Mouse (Mus musculus): Measurements from ENCODE around the gene Klf2.

Klf2 gene

DNA sequence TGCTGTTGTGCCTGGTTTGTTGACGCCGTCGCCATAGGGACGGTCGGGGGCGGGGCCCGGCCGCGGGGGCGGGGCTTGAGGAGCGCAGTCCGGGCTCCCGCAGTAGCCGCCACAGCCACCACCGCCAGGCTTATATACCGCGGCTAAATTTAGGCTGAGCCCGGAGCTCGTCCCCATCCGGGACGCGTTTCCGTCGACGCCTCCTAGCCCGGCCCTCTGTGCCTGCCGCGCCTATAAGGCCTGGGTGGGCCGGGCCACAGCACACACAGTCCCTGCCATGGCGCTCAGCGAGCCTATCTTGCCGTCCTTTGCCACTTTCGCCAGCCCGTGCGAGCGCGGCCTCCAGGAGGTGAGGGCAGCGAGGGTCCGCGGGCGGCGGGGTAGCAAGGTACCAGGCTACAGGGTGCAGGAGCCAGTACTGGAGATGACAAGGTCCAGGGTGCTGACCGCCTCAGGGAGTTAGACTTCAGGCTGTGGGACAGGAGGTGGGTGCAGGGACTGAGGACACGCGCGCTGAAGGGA, at the start of gene Klf2:
TSS of gene Klf2 (plus strand) at position 233 of the 522 bp plus-strand sequence.
- DNase-seq (ENCODE audit: low spot score in 2 of 2), result peak; percentile 51 to 85

DNA sequence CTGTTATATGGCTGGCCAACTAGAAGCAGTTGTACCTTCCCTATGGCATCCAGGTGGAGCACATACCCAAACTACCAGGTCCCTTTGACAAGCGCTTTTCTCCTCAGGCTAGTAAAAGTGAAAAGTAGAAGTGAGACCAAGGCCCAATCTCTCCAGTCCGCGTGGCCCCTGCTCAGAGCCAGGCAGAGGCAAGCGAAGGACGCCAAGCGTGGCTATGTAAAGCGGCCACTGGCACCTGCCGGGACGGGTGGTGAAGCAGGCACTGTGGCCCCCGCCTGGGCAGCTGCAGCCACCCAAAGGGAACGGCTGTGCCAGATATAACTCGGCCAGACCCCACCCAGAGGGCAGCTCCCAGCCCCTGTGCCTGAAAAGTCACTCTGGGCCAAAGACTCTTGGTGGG, 48.2 kb upstream of the Klf2 start:
- DNase-seq (ENCODE audit: low spot score in 2 of 2), result no peak

DNA sequence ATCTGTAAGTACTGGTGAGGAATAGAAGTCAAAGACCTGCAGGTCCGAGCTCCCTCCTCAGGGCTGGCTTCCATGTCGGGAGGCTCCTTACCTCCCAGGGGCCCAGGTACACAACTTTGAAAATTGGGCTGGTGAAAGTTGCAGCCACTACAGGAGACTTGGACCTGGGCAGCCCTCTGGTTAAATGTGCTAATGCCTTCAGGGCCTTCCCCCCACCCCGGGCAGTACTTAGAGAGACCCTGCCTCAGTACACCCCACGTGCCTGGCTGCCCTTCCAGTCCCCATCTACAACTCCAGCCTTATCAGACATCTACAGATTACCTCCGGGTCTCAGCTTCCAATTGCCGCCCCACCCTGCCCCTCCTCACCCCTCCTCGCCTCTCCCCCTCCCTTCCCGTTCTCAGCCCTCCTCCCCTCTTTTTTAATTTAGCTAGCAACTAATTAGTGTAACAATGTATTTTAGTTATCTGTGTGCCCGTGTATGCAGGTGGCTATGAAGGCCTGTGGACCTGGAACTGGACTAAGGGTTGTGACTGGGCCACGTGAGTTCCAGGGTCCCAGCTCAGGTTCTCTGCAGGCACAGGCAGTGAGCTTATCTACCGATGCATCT, 47.7 kb upstream of the Klf2 start:
- no peak for DNase-seq (ENCODE audit: low spot score in 2 of 2)

DNA sequence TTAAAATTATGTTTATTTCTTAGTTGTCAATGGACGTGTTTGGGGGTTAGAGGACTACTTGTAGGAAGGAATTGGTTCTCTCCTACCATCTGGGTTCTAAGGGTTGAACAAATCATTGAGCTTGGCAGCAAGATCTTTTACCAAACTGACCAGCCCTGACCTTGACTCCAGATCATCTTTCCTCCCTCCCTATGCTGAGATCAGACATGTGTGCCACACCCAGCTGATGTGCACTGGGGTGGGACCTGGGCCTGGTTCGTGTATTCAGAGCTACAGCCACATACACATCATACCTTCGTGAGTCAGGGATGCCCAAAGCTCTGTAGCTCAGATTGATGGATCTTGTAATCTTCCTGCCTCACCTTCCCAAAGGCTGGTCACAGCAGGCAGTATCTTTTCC, 47.1 kb upstream of the Klf2 start:
- DNase-seq (ENCODE audit: low spot score in 2 of 2), result no peak

DNA sequence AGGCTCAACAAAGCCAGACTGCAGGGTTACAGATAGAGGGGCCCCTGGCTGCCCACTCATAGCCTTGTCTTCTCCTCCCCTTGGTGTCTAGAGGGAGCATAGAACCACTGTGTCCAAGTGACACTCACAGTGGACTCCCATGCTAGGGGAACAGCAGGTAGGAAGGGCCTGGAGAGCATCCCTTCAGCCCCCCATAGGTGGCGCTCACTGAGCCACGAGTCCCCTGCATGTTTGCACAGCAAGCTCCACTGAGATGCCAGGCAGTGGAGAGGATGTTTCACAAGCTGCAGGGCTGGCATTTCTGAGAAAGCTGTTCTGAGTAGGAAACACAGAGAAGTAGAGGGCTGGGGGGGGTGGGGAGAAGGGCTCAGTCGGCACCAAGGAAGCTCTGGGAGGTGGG, 46.5 kb upstream of the Klf2 start:
- DNase-seq (ENCODE audit: low spot score in 2 of 2), result peak in 1 of 2 experiments; percentile 67

DNA sequence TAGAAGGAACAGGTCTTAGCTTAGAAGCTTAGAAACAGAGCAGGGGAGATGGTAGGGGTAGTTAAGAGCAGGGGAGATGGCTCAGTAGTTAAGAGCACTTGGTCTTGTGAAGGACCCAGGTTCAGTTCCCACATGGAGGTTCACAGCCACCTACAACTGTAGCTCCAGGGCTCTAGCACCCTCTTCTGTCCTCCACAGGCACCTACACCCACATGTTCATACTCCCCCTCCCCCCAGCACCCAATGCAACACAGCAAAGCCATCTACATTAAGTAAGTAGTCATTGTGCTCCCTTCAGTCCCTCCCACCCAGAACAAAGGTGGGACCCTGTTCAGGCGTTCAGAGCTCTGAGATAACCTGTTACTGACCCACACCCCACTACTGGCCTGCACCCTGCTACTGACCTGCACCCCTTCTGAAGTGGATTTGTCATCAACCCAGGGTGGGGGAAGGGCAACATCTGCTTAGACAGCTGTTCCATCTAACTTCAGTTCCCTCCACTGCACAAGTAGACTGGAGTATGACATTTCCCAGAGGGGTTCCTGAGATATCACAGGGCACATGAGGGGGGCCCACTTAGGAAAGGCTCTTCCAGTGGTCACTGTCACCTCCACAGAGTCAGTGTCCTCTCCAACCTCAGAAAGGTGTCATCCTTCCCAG, 45.6 kb upstream of the Klf2 start:
- no peak for DNase-seq (ENCODE audit: low spot score in 2 of 2)

DNA sequence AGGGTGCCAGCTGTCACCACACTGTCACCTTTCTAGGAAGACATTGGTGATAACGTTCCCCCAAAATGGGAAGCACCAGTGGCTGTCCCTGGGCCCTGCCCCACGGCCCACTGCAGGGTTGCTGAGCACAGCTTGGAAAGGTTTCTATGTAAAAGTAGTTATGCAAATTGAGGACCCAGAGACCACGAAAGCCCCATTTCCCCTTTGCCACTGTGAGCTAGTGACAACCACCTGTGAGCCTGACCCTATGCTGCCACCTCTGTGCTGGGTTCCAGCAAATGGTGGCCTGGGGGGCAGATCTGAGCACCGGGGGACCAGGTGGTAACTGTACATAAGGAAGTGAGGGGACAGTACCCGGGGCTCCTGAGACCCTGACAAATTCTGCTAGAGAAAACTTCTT, 45.0 kb upstream of the Klf2 start:
- no peak for DNase-seq (ENCODE audit: low spot score in 2 of 2)

DNA sequence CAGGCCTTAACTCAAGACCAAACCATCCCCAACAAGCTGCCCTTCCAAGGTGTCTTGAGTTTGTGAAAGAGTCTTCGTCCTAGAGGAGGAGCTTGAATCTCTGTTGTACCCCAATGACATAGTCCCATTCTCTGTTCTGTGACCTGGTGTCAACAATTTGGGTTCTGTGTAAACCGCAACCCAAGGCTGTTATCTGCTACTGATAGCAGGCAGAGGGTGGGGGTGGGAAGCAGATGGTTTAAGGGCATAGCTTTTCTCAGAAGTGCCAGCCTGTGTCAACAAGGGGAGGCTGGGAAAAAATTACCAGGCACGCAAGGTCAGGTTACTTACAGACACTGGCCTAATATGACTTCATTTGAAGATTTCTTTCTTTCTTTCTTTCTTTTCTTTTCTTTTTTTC, 41.6 kb upstream of the Klf2 start:
- no peak for DNase-seq (ENCODE audit: low spot score in 2 of 2)

DNA sequence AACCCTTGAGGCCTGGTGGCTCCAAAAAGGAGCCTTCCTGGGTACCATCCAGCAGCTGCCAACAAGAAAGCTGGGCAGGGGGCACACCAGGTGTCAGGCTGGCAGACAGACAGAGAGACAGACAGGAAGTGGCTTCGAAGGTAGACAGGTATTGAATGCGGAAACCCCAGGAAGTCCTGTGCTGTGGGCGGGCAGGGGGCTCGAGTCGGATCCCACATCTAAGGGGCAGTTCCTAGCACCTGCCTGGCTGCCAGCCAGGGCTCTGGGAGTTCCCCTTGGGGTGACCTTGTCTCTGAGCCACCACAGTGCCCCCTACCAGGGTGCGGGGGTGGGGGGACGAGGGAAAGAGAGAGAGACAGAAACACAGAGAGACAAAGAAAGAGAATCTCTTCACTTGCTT, 39.7 kb upstream of the Klf2 start:
- no peak for DNase-seq (ENCODE audit: low spot score in 2 of 2)

DNA sequence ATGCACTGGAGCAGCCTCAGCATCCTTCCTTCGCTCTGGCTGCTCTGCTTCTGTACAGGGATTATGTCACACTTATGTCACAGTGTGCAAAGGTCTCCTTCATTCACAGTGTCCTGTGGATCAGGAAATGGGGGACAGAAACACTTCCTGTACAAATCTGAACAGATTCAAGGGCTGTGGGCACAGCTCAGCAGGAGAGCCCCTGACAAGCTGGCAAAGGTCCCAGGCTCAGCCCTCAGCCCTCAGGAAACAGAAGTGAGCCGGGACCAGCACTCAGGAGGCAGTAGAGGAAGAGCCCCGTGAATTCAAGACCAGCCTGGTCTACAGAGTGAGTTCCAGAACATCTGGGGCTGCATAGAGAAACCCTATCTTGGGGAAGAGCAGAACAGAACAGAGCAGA, 37.2 kb upstream of the Klf2 start:
- no peak for DNase-seq (ENCODE audit: low spot score in 2 of 2)

DNA sequence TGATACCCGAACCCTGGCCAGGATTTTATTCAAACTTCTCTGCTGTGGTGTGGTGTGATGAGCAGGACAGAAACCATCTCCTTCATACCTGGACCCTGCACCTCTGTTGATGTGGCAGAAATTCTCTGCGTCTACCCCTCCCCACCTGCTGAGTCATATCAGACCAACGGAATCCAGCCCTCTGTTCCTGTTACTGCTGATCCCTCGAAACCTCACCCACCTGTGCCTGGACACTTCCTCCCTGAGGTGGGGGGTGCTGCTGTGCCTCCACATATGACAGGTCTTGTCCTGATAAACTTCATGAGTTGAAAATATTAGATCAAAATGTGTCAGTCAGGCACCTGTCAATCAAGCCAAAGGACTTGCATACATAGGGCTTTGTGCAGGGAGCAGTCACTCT, 33.5 kb upstream of the Klf2 start:
- no peak for DNase-seq (ENCODE audit: low spot score in 2 of 2)

DNA sequence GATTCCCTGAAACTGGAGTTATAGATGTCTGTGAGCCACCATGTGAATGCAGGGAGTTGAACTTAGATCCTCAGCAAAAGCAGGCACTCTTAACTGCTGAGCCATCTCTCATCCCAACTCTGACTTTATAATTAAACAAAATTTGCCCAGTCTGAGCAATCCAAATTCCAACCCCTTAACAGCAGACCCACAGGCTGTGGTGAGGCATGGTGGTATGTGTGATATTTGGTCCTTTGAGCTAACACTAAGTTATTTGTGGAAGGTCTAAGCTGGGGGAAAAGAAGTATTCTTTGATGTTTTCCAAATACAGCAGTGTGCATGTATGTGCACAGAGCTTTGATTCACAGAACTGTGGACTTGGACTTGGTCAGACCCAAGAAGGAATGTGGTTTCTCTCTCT, 29.8 kb upstream of the Klf2 start:
- no peak for DNase-seq (ENCODE audit: low spot score in 2 of 2)

DNA sequence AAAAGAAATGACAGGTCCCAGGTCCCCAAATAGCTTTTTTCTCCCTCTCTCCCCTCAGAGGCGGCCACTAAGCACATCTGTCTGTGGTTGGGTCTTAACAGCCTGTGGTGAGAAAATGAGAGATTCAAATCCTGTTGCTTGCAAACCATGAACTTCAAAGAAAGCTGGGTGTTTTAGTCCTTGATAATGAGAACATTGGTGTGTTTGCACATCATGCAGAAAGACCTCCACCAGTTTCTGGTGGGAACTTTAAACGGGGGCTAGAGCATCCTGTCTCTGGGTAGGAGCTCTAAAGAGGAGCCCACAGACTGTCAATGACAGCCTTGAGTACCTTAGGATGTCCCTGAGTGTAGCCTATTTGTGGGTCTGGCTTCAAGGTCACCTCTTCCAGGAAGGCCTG, 27.7 kb upstream of the Klf2 start:
- DNase-seq (ENCODE audit: low spot score in 2 of 2), result no peak

DNA sequence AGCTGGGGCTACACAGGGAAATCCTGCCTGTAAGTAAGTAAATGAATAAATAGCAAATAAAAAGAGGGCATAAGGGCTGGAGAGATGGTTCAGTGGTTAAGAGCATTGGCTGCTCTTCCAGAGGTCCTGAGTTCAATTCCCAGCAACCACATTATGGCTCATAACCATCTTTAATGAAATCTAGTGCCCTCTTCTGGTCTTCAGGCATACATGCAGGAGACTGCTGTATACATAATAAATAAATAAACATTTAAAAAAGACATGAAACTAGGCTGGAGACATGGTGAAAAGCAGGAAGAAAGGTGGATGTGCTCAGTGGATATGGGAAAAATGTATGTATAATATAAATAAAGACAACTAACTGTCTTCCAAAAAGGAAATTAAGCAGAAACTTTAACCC, 25.5 kb upstream of the Klf2 start:
- no peak for DNase-seq (ENCODE audit: low spot score in 2 of 2)

DNA sequence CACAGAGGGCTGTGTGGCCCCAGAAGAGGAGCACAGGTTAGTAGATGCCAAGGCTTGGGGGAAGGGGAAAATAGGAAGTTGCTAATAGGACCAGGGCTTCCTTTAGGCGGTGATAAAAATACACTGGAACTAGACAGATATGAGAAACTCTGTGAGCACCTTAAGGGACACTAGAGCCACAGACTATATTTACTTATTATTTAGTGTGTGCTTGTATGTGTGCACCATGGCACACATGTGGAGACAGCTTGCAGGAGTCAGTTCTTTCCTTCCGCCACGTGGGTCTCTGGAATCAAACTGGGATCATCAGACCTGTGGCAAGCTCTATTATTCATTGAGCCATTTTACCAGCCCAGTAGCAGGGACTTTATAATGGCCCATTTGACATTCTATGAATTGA, 23.7 kb upstream of the Klf2 start:
- no peak for DNase-seq (ENCODE audit: low spot score in 2 of 2)

DNA sequence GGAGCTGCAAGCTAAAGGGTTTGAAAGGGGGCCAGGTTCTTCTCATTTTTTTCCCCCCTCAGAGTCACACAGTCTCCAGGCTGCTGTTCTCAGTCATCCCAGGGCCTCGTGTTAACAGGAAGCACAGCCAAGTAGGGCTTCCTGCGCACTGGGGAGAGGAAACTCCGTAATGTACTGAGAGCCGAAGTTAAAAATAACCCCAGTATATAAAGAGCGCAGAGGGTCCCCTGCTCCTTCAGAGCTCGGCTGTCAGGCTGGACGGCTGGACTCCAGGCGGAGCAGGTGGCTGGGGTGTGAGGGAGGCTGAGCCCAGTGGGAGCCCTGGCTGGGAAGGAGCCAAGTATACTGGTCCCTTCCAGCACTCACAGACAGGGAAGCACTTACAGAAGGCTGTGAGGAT, 23.2 kb upstream of the Klf2 start:
- DNase-seq (ENCODE audit: low spot score in 2 of 2), result peak; percentile 37 to 64

DNA sequence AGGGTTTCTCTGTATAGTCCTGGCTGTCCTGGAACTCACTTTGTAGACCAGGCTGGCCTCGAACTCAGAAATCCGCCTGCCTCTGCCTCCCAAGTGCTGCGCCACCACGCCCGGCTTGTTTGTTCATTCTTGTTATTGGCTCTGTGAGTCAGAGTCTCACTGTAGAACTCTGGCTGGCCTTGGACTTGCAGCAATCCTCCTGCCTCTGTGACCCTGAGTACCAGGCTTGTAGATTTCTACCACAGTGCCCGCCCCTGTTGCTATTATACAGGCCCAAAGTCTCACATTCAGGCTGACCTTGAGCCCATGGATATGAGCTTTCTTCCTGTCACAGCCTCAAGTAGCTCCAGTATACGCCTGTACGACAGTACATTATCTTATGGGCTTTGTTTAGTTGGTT, 22.3 kb upstream of the Klf2 start:
- no peak for DNase-seq (ENCODE audit: low spot score in 2 of 2)

DNA sequence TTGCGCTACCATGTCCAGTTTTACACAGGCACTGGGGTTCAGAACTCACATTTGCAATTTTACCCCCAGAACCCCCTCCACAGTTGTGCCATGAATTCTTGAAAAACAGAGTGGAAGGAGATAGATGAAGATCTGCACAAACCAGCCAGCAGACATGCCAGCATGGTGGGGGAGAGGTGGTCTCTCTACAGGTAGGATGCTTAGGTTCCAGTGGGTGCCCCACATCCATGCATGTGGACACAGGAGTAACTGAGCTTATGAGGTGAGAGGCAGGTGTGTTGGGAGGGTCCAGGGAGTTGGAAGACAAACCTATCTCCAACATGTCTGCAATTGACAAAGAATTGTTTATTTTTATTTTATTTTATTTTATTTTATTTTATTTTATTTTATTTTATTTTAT, 19.9 kb upstream of the Klf2 start:
- no peak for DNase-seq (ENCODE audit: low spot score in 2 of 2)

DNA sequence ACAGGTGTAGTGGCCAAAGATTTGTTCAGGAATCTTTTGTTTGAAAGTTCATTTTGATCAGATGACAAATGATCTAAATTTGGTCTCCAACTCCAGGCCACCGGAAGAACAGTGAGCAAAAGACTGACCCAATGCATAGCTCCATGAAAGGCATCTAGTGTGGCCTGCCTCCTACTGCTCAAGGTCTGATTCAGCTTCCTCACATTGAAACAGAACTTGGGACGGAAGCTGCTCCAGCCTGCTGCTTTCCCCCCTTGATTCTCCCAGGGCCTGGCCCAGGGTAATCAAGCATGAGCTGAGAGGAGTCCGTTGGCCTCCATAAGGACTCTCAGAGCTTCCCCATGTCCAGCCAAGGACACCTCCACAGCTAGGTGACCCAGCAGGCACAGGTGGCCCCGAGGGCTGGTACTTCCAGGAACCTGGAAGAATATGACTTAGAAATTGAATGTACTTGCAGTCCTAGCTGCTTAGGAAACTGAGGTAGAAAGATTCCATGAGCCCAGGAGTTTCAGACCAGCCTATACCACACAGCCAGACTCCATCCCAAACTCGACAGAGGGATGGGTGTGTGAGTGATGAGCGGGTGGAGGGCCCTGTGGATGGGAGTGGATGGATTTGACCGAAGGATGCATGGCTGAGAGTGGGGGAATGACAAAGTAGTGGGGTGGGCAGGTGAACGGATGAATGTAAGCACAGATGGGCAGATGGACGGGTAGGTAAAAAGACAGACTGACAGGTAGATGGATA, 18.0 kb upstream of the Klf2 start:
- no peak for DNase-seq (ENCODE audit: low spot score in 2 of 2)

DNA sequence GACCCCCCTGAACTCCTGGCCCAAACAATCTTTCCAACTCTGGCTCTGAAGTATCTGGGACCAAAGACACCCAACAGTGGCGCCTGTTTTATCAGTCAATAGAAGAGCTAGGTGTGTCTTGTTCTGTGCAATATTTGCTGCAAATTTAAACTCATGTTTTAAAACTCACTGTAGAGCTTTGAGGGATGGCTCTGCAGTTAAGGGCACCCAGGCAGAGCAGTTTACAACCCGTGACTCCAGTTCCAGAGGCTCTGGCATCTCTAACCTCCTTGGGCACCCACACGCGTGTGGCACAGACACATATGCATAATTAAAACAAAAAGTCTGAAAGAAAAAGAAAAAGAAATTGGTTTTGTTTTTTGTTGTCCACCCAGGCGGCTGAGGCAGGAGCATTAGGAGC, 17.3 kb upstream of the Klf2 start:
- no peak for DNase-seq (ENCODE audit: low spot score in 2 of 2)

DNA sequence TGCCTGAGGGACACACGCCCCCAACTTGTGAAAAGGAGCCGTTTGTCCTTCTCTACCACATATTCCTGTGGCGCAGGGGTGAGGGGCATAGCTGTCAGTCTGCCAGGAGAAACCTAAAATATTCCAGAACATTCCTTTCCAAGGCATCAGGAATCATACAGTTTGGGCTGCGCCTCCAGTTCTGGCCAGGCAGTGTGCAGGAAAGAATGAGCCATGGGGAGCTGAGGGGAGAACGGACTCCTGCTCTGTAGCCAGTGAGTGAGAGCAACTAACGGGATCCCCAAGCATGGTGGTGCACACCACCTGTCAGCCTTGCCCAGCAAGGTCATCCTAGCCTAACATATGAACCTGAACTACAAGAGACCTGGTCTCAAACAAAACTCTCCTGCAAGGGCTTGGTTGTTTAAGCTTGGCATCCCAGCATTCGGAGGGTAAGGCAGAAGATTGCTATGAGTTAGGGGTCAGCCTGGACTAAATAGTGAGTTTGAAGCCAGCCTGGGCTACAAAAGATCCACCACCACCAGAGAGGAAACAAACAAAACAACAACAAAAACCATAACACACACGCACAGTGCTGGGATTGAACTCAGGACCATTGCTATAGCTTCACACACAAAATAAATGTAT, 15.7 kb upstream of the Klf2 start:
- DNase-seq (ENCODE audit: low spot score in 2 of 2), result no peak

DNA sequence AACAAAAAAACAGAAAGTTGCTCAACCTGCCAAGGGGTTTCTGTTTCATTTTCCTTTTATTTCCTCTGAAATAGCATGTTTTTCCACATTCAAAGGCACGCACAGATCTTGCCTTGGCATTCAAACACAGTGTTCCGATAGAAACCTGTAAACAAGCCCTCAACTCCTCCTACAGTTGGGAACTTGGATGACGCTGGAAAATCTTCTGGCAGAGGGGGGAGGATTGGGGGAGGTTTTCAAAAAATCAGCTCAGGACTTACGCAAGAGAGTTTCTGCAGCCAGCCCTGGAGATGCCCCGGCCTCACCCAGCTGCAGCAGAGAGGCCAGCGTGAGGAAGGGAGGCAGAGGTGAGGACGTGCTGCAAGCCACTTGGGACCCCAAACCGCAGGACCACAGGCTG, 15.2 kb upstream of the Klf2 start:
- no peak for DNase-seq (ENCODE audit: low spot score in 2 of 2)
